Comparison of ENCODE assay signal across 7 mouse cellular contexts in genomic region chr6:145855720-145856551, GRCm38 (mm10). TPM values are rescaled to one million over a fixed set of nuclear protein-coding genes. Genes with fewer than 3 reads are reported as not detected.
DNase-seq lines count a peak whose midpoint lies in the region; ATAC-seq lines count a peak whose summit lies in the region.

No protein-coding gene starts in this region.

- peak overlapping the region; percentile 51 for H3K9ac ChIP-seq in midbrain, embryonic 11.5 days (ENCODE audit: low read length)

- H3K36me3 ChIP-seq in embryonic facial prominence, embryonic 10.5 days (replicated peaks): no peaks in the 10 kb centered on the region
- no peaks in the 10 kb centered on the region for H3K36me3 ChIP-seq in midbrain, embryonic 11.5 days (ENCODE audit: control insufficient read depth, insufficient read depth, low read length)

- peak; percentile 98 for DNase-seq in adrenal gland, postnatal 10 days
- DNase-seq in embryonic facial prominence, embryonic 10.5 days (ENCODE audit: low spot score): peak; percentile 98
- peak; percentile 100 for DNase-seq in heart, adult 11 months
- DNase-seq in kidney, adult 11 months: peak; percentile 99
- peak; percentile 96 for DNase-seq in left cerebral cortex, postnatal 4 days
- DNase-seq in midbrain, embryonic 11.5 days (ENCODE audit: low spot score, missing footprints): peak; percentile 100
- DNase-seq in right cerebral cortex, postnatal 4 days: peak; percentile 99

- peaks cover 28% of the 10 kb centered on the region for H3K27me3 ChIP-seq in embryonic facial prominence, embryonic 10.5 days (replicated peaks; ENCODE audit: low read depth, poor library complexity, severe bottlenecking)
- H3K27me3 ChIP-seq in midbrain, embryonic 11.5 days (ENCODE audit: control insufficient read depth, insufficient read depth, low read length): peaks cover 7% of the 10 kb centered on the region; the same call in 1 of the 2 replicates

- peak overlapping the region; percentile 34 for H3K4me2 ChIP-seq in midbrain, embryonic 11.5 days

- peaks cover 33% of the 10 kb centered on the region for H3K4me1 ChIP-seq in embryonic facial prominence, embryonic 10.5 days
- peaks cover 18% of the 10 kb centered on the region for H3K4me1 ChIP-seq in midbrain, embryonic 11.5 days (ENCODE audit: control insufficient read depth, insufficient read depth, low read length)

- peak overlapping the region; percentile 46 for H3K4me3 ChIP-seq in embryonic facial prominence, embryonic 10.5 days
- 0 out of 2 replicates have a peak overlapping the region, but pooled peaks have one; percentile 4 for H3K4me3 ChIP-seq in midbrain, embryonic 11.5 days (ENCODE audit: low read depth, low read length)

- no peaks in the 10 kb centered on the region for H3K9me3 ChIP-seq in embryonic facial prominence, embryonic 10.5 days
- H3K9me3 ChIP-seq in midbrain, embryonic 11.5 days (ENCODE audit: control insufficient read depth, low read length): no peaks in the 10 kb centered on the region

- 6% methylated on average over 28 of the region's 28 CpGs for WGBS in embryonic facial prominence, embryonic 10.5 days
- WGBS in midbrain, embryonic 11.5 days: 4% methylated on average over 28 of the region's 28 CpGs

- intact Hi-C loops in left cerebral cortex, postnatal 4 days (cut with DNase I): no loop called here

- H3K27ac ChIP-seq in embryonic facial prominence, embryonic 10.5 days (replicated peaks): peak overlapping the region; percentile 77
- peak overlapping the region; percentile 54 for H3K27ac ChIP-seq in midbrain, embryonic 11.5 days (ENCODE audit: low read depth, low read length)

- peak; percentile 97 for ATAC-seq in midbrain, embryonic 11.5 days (ENCODE audit: low FRiP score)

RNA-seq across cellular contexts. Expression of gene Bhlhe41, which starts 9.4 kb away (rescaled TPM):
- total RNA-seq in adrenal gland, postnatal 10 days (2021): 1 to 10 TPM; 3.7 to 5.6 TPM
- polyA plus RNA-seq in embryonic facial prominence, embryonic 10.5 days (2016; fragmentation: Nextera tagmentation; extraction: Ambion mirVana): 0.93 and 1.8 TPM in 2 replicates
- 1 to 10 TPM; 5.2 to 6.0 TPM for total RNA-seq in left cerebral cortex, postnatal 4 days (2021)
- polyA plus RNA-seq in midbrain, embryonic 11.5 days (2014; fragmentation: Nextera tagmentation; extraction: Ambion mirVana): 1.9 and 2.1 TPM in 2 replicates

Comparison
In these comparisons a context has a peak if more than half of its experiments do, and no peak if none do; other contexts are left out.
1. Peak in every context shown above with its lines: DNase-seq, ATAC-seq, H3K4me3 ChIP-seq and H3K27ac ChIP-seq.